Mouse (Mus musculus) lung, postnatal 0 days (tissue): ENCODE measurements around the gene Rasal1. TPM values are rescaled to one million over a fixed set of nuclear protein-coding genes. Genes with fewer than 3 reads are reported as not detected.

Experiments used
- ATAC-seq: fragments of 200-750 bp; cut with Nextera tagmentation; 2 replicates; pipeline ENCODE4 v1.8.0; 2017; ENCODE audit warnings: moderate library complexity
- DNase-seq: peaks from one replicate; pipeline ENCODE4 v3.0.0-alpha.2; 2016; ENCODE audit warnings: low spot score
- H3K27ac ChIP-seq: fragments of 300-500 bp; sonication (generic); 2 replicates; pipeline ENCODE4 v1.5.1; 2014; ENCODE audit warnings: antibody characterized with exemption, mild to moderate bottlenecking, low read length, mixed read lengths
- H3K27me3 ChIP-seq: fragments of 300-500 bp; sonication (generic); replicated peaks from 2 replicates; pipeline ENCODE4 v1.6.1; 2014; ENCODE audit warnings: low read length, mixed read lengths; ENCODE audit not compliant: insufficient read depth
- H3K36me3 ChIP-seq: fragments of 300-500 bp; sonication (generic); 2 replicates; pipeline ENCODE4 v1.6.1; 2014; ENCODE audit warnings: low read length, mixed read lengths; ENCODE audit not compliant: insufficient read depth
- H3K4me1 ChIP-seq: fragments of 300-500 bp; sonication (generic); 2 replicates; pipeline ENCODE4 v1.6.1; 2014; ENCODE audit warnings: antibody characterized with exemption, low read depth, low read length, mixed read lengths; ENCODE audit not compliant: insufficient read depth
- H3K4me2 ChIP-seq: fragments of 300-500 bp; sonication (generic); replicated peaks from 2 replicates; pipeline ENCODE4 v1.6.1; 2014; ENCODE audit warnings: low read depth, mild to moderate bottlenecking, low read length, moderate library complexity, mixed read lengths
- H3K4me3 ChIP-seq: fragments of 300-500 bp; sonication (generic); 2 replicates; pipeline ENCODE4 v1.5.1; 2014; ENCODE audit warnings: low read depth, low read length
- H3K9ac ChIP-seq: fragments of 300-500 bp; sonication (generic); replicated peaks from 2 replicates; pipeline ENCODE4 v1.6.1; 2014; ENCODE audit warnings: low read depth, mild to moderate bottlenecking
- H3K9me3 ChIP-seq: fragments of 300-500 bp; sonication (generic); 2 replicates; pipeline ENCODE4 v1.6.1; 2016; ENCODE audit warnings: low read length, mixed read lengths
- CTCF ChIP-seq: IDR thresholded peaks from 2 replicates; pipeline ENCODE4 v1.5.1; 2016; ENCODE audit warnings: antibody characterized with exemption, mild to moderate bottlenecking
- EP300 ChIP-seq: IDR thresholded peaks from 2 replicates; pipeline ENCODE4 v1.6.1; 2016; ENCODE audit warnings: antibody characterized with exemption, mild to moderate bottlenecking, control low read depth
- WGBS: fragments of 180-500 bp; shearing (Covaris S2); extraction: QIAGEN DNeasy Blood & Tissue Kit; methylation state at CpG from one replicate; pipeline ENCODE4 v1.1.7; 2014; 5-methylcytosine and 5-hydroxymethylcytosine counted together
- polyA plus RNA-seq: library from polyadenylated mRNA; unstranded; fragments of >200 nt; fragmentation: Nextera tagmentation; extraction: Ambion mirVana; gene quantifications from 2 replicates; pipeline ENCODE4 v1.2.1, GENCODE M21; 2015

The Rasal1 gene
- polyA plus RNA-seq, 1 experiment from 2014 or later = not detected

- Histone ChIP-seq H3K36me3 (no peaks in the 10 kb centered on the region), H3K27me3 (peaks cover 26% of the 10 kb centered on the region), H3K27ac (no peak overlapping the region), H3K4me1 (no peaks in the 10 kb centered on the region), H3K4me2 (no peak overlapping the region), H3K4me3 (no peak overlapping the region), H3K9me3 (no peaks in the 10 kb centered on the region), H3K9ac (no peak overlapping the region)
- ATAC-seq (no peak), DNase-seq (no peak)
- 51% methylated on average over 16 of the region's 16 CpGs for WGBS
- TF ChIP-seq EP300 (no peak), CTCF (no peak)
Measured at GRCm38 (mm10) chr5:120698801-120699391, 50.3 kb downstream of the Rasal1 start.

GRCm38 (mm10) chr5:120700996-120701790, 52.6 kb downstream of the Rasal1 start:
- Histone ChIP-seq H3K4me2 (no peak overlapping the region), H3K4me1 (no peaks in the 10 kb centered on the region), H3K9ac (no peak overlapping the region), H3K27me3 (peaks cover 4% of the 10 kb centered on the region; the same call in 1 of the 2 replicates), H3K4me3 (no peak overlapping the region), H3K27ac (no peak overlapping the region), H3K9me3 (no peaks in the 10 kb centered on the region), H3K36me3 (no peaks in the 10 kb centered on the region)
- ATAC-seq = no peak
- no peak for DNase-seq
- TF ChIP-seq EP300 (no peak), CTCF (no peak)
- WGBS = 51% methylated on average over 11 of the region's 11 CpGs

- no peaks in the 10 kb centered on the region for H3K9me3 ChIP-seq
- H3K27me3 ChIP-seq = peaks cover 4% of the 10 kb centered on the region; the same call in 1 of the 2 replicates
- WGBS = 78% methylated on average over 4 of the region's 4 CpGs
Measured at GRCm38 (mm10) chr5:120702421-120702820, 53.8 kb downstream of the Rasal1 start.

GRCm38 (mm10) chr5:120702969-120703368, 54.4 kb downstream of the Rasal1 start:
- Histone ChIP-seq H3K4me1 (no peaks in the 10 kb centered on the region), H3K9me3 (no peaks in the 10 kb centered on the region), H3K27me3 (peaks cover 4% of the 10 kb centered on the region; the same call in 1 of the 2 replicates), H3K9ac (no peak overlapping the region), H3K36me3 (no peaks in the 10 kb centered on the region), H3K27ac (no peak overlapping the region), H3K4me3 (no peak overlapping the region), H3K4me2 (no peak overlapping the region)
- TF ChIP-seq CTCF (no peak), EP300 (no peak)
- 74% methylated on average over 2 of the region's 2 CpGs for WGBS
- no peak for DNase-seq
- ATAC-seq = no peak

More at GRCm38 (mm10) chr5:120702421-120702820, 53.8 kb downstream of the Rasal1 start:
- Histone ChIP-seq H3K36me3 (no peaks in the 10 kb centered on the region), H3K27ac (no peak overlapping the region), H3K4me3 (no peak overlapping the region), H3K9ac (no peak overlapping the region), H3K4me1 (no peaks in the 10 kb centered on the region), H3K4me2 (no peak overlapping the region)
- ATAC-seq (no peak), DNase-seq (no peak)
- TF ChIP-seq CTCF = no peak

GRCm38 (mm10) chr5:120703660-120704059, 55.0 kb downstream of the Rasal1 start:
- no peak for ATAC-seq
- 69% methylated on average over 3 of the region's 3 CpGs for WGBS
- TF ChIP-seq CTCF (no peak), EP300 (no peak)

GRCm38 (mm10) chr5:120704421-120704820, 55.8 kb downstream of the Rasal1 start:
- H3K4me2 ChIP-seq = no peak overlapping the region
- no peak overlapping the region for H3K9ac ChIP-seq
- no peak for TF ChIP-seq EP300
- no peak for TF ChIP-seq CTCF
- 53% methylated on average over 6 of the region's 6 CpGs for WGBS
- H3K27ac ChIP-seq = no peak overlapping the region
- ATAC-seq = no peak
- no peak for DNase-seq
- no peaks in the 10 kb centered on the region for H3K9me3 ChIP-seq
- no peaks in the 10 kb centered on the region for H3K4me1 ChIP-seq
- no peak overlapping the region for H3K4me3 ChIP-seq
- H3K36me3 ChIP-seq = no peaks in the 10 kb centered on the region
- H3K27me3 ChIP-seq = peaks cover 4% of the 10 kb centered on the region; the same call in 1 of the 2 replicates

More at GRCm38 (mm10) chr5:120703660-120704059, 55.0 kb downstream of the Rasal1 start:
- Histone ChIP-seq H3K9me3 (no peaks in the 10 kb centered on the region), H3K36me3 (no peaks in the 10 kb centered on the region), H3K4me1 (no peaks in the 10 kb centered on the region), H3K27ac (no peak overlapping the region), H3K4me2 (no peak overlapping the region), H3K9ac (no peak overlapping the region), H3K4me3 (no peak overlapping the region), H3K27me3 (peaks cover 4% of the 10 kb centered on the region; the same call in 1 of the 2 replicates)
- DNase-seq = no peak
